Mouse (Mus musculus) heart, postnatal 10 days (tissue): Measurements from ENCODE around the gene Pex26. TPM values are rescaled to one million over a fixed set of nuclear protein-coding genes. Genes with fewer than 3 reads are reported as not detected.

ENCODE experiments used
- DNase-seq, 2 experiments: peaks; one replicate each; pipeline ENCODE4 v3.0.0; 2021
- intact Hi-C: fragments of 180-260 bp; cut with DNase I; formaldehyde crosslinking; loops from one replicate; pipeline ENCODE4 v1.15.1; 2025
- total RNA-seq, 2 experiments: library from RNA; stranded (reverse); gene quantifications; 2 replicates each; pipeline ENCODE4 v1.2.3; 2021

The Pex26 gene
- total RNA-seq, 2 experiments from 2014 or later = 7.3 to 11.2 TPM

DNA sequence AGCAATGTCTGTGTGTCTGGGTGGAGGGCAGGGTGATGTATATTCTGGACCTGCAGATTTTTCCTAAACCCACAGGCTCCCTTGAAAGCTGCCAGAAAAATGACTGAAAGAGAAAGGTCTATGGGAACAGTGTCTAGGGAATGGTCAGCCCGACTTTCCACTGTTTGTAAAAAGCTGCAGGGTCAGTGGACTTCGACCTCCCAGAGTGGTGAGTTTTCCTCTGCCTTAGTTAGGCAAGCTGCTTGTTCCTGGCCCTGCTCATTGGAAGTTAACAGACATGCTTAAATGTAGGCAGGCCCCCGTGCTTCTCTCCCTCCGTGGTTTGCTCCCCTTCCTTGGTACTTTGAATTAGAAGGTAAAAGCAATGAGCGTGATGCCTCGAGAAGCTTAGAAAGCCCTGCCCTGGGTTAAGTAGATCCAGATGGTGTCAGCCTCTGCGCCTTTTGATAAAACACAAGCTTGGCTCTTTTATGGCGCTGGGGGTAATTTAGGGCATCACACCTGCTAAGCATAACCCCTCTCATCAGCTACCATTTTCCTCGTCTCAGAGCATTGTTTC, 14.4 kb downstream of the Pex26 start:
- intact Hi-C loops = no loop called here
- no peak for DNase-seq

DNA sequence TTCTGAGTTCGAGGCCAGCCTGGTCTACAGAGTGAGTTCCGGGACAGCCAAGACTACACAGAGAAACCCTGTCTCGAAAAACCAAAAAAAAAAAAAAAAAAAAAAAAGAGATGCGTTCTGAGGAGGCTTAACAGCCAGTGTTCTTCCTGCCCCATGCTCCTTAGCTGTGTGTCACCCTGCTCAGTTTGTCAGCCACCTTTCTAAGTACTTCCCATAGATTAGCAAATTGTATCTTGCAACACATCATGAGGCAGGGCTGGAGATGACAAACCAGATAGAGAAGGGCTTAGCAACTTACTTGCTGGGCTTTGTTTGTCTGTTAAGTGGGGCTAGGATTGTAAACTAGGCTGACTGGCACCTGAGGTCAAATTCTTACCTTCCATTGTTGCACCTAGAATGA, 17.0 kb downstream of the Pex26 start:
- no peak for DNase-seq
- intact Hi-C loops = no loop called here

DNA sequence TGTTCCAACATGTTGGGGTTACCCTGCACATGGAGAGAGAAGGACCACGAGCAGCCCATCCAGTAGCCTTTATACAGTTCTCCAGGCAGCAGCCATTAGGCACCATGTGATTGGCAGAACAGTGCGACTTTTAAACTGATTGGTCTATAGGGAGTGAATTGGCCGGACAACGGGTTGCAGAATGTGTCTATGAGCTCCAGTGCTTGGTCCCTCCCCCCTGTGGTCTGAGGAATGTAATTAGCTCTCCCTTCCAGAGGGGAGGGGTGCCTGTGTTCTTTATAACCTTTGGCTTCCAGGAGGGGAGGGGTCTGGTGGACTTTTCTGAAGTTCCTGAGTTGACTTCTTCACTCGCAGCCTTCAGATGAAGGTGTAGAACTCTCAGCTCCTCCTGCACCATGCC, 18.6 kb downstream of the Pex26 start:
- intact Hi-C loops = no loop called here
- DNase-seq = no peak

DNA sequence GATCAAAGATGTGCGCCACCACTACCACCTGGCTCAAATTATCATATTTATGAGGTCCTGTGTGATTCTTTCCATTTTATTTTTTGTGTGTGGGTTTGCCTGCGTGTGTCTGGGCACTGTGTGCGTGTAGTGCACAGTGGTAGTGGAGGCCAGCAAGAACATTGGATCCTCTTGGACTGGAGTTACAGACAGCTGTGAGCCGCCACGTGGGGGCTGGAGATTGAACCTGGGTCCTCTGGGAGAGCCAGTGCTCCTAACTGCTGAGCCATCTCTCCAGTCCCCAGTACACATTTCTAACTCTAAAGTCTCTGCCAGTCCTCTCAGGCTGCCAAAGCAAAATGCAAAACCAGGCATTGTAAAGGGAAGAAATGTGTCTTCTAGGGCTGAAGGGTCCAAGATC, 23.0 kb downstream of the Pex26 start:
- intact Hi-C loops = no loop called here
- no peak for DNase-seq

DNA sequence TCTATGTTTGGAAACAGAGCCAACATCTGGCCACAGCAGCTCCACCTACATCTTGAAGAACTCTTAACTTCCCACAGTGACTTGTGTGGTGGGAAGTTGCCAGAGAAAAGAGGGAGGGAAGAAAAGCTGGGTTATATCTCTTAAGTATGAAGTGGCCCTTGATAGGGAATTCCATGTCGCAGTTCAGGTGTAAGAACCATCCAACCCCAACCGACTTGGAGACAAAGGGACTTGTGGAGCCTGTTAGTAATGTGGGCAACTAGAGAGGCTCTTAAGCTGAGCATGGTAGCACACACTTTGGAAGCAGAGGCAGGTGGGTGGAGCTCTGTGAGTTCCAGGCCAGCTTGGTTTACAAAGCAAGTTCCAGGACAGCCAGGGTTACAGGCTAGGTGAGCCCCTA, 26.1 kb downstream of the Pex26 start:
- intact Hi-C loops = no loop called here
- DNase-seq = no peak

DNA sequence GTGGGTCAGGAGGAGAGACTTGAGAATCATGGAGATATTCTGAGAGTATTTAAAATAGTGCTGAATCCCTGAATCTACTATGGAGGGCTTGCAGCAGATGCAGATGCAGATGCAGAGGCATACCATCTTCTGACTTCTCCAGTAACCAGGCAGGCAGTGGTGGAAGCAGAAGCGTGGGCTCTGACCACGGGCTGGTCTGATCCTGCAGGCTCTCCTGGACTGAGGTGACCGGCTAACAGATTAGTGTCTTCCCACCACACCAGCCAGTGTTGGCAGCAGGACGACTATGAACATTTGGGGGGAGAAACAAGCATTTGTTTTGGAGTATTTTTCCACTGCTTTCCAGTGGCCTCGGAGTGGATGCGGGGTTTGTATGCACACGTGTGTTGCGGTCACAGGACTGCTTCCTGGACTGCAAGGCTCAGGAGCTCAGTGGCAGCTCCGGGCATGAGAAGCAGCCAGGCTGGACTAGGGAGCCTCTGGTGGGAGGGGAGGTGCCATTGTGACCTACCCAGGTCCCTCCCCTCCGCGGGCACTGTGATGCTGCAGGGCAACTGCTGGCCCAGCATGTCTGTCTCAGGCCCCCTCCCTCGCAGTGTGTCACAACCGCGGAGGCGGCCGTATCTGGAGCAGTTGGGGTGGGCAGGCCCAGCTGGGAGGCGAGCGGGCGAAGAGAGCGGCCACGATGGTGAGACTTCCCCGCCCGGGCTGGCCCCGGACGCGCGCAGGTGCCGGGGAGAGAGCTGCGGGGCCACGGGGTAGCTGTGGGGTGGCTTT, 26.9 kb downstream of the Pex26 start, which contains the start of gene Tuba8:
Gene Tuba8, plus strand, starts transcription at position 548 of the 777 bp plus-strand sequence.
- DNase-seq = peak; percentile 79 to 85
- intact Hi-C loops = no loop called here

DNA sequence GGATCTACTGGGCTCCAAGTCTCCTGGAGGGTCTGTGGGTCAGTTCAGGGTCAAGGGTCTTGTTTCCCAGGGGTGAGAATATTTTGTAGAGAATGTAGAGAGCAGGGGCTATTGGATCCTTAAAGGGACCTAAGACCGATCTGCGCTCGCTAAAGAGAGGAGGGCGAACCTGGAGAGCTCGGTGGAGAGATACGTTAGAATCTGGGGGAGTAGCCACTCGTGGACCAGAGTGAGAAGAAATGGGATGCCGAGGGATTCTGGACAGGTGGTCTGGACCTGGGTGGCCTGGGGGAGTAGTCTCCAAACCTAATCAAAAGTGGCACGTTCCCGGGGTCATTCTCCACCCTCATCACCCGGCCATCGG, 27.4 kb downstream of the Pex26 start:
- DNase-seq = no peak
- intact Hi-C loops = no loop called here

DNA sequence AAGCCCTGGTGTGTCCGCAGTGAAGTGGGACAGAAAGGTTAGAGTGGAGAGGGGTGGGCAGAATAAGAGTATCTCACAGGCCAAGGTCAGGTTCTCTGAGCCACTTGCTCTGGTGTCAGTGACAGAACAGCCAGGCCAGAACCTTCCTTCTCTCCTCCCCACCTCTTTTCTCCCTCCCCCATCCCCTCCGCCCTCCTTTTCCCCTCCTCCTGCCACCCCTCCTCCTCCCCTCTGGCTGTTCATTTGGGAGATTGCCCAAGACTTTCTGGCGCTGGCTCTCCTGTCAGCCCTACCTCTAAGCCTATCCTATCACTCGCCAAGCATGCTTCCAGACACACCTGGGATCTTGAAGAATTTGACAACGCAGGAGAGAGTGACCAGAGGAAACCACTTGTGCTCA, 28.3 kb downstream of the Pex26 start:
- intact Hi-C loops = no loop called here
- DNase-seq = peak; percentile 74 to 75

DNA sequence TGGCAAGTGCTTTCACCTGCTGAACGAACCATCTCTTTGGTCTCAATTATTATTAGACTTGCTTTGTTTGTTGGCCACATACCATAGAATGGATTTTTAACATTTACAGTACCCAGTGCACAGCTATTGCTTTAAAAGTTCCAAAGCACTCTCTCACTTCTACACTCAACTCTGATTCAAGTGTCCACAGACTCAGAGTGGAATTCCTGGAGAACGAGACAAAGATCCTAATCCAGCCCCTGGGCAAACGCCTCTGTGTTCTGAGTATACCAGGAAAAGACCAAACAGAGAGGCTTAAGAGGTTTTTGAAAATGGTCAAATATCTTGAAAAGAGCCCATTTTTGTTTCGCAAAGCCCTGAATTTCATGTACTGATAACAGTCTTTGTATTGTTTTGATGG, 29.5 kb downstream of the Pex26 start:
- intact Hi-C loops = no loop called here
- no peak for DNase-seq

DNA sequence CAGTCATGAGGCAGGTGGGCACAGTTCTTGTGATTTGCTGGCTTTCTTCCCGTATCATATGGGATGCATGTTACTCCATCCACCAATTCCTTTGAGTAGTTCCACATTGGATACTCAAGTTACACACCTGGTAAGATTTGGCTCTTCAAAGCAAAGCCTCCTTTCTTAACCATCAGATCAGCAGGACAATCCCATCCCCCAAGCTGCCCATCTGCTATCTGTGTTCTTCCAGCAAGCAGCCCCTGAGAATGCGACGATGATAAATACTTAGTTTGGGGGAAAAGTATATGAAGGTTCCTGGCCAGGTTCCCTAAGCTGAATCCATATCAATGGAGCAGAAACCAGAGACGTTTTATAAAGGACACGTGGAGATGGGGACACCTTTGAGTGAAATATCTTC, 30.8 kb downstream of the Pex26 start:
- no peak for DNase-seq
- intact Hi-C loops = no loop called here

DNA sequence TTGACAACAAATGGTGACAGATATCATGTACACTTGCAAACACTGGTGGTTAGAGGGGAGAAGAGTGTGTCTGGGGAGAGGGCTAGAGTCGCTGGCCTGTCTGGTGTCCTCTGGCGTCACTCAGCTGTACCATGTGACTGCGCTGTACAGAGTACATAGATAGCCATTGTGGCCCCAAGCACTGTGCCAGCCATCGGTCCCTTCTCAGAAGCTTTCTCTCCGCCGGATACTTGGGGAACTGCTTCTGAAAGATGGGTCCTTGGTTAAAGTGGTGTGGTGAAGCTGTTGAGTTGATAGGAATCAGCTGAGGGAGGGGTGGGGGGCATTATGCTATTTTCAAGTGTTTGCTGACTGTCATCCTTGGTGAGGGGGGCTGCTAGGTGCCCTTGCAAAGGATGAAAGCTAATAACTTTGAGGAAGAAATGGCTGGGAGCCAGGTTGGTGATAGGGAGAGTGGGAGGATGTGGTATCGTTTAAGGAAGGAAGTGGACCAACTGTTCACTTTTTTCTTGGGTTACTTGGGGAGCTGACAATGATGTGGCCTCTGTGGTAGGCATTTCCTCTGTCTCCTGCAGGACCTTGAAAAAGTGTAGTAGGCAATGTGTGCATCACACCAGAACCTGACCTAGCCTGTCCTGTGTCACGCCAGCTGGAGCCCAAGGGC, 31.3 kb downstream of the Pex26 start:
- DNase-seq = no peak
- intact Hi-C loops = no loop called here

DNA sequence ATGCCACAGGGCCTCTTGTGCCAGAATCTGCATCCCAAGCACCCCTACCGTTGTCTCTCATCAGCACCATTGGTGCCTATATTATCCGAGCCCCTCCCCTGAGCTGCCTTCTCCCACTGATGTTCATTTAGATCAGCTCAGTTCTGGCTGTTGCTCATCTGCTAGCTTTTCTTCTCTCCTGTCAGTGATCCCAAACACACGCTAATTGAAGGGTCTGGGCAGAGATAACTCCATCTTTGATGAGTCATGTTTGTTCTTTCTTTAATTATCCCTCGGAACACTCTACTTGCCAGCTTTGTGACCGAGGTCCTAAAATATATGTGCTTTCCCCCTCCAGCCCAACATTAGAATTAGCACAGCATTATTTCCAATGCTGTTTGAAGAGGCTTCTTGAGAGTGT, 31.9 kb downstream of the Pex26 start:
- intact Hi-C loops = no loop called here
- no peak for DNase-seq

DNA sequence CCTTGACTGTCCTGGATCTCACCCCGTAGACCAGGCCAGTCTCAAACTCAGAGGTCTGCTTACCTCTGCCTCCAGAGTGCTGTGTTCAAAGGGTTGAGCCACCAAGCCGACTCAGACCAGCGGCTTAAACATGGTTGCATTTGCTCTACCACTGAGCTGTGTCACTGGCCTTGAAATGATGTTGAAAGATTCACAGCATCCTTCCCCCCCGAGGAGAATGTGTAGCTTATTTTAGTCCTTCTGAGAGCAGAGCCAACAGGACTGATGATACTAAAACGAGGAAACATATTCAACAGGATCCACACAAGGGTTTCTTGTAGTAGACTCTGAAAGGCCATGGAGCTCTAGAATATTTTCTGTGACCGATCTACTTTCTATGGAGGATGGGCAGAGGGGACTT, 32.4 kb downstream of the Pex26 start:
- DNase-seq = no peak
- intact Hi-C loops = no loop called here

DNA sequence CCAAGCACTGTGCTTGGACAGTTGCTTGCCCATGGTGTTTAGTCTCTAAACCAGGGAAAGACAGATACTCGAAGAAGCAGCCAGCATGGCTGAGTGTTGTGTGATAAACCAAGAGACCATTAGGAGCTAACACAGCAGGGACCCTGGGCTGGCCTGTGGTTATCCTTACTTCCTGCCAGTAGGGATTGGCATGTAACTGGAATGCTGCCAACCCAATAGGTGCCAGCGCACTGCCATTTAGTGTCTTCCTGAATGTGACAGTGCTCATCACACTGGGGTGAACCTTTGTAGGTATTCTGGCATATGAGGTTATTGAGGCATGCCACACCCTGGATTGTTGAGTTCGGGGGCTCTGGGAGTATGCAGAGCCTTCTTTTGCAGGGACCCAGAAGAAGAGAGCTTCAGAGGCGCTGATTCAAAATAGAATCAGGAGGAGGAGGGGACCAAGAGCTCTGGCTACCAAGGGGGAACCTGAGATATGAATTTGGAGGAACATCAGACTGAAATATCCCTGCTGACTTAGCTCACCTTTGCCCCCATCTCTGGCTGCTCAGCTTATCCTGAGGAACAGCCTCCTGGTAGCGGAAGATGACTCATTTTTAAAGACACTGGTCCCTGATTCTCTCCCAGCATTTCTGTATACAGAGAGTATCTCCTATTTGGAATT, 33.3 kb downstream of the Pex26 start:
- intact Hi-C loops = no loop called here
- peak; percentile 49 to 56 for DNase-seq

DNA sequence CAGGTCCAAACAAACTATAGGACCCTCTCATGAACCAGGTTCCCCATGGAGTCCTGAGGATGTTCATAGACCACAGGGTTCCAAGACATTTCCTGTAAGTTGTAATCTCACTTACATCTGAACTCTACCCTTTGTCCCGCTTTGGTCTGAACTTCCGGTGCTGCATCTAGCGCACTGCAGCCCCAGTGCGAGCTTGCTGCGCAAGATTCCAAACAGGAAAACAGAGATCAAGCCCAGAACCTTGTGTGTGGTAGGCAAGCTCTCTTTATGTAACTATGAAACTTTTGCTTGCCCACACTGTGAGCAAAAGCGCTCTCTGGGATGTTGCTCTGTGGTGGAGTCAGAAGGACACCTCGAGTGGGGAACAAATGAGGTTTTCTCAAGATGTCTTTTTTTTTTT, 34.5 kb downstream of the Pex26 start:
- intact Hi-C loops = no loop called here
- DNase-seq = no peak

DNA sequence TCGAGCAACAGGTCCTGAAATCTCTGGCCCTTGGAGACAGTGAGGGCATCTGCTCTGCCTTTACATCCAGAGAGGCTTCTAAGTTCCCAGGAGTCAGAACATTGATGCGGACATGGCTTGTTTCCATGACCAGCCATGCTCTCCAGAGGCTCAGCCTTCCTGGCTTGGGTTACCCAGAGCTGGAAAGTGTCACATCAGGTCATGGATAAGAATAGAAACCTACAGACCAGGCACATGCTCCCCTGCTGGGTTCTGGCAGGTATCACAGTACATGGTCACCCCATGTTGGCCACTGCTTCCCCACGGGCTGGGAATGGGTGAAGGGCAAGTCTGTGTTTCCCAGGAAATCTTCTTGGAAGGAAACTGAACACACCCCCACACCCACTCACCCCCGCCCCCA, 35.9 kb downstream of the Pex26 start:
- intact Hi-C loops = no loop called here
- peak; percentile 72 to 82 for DNase-seq

DNA sequence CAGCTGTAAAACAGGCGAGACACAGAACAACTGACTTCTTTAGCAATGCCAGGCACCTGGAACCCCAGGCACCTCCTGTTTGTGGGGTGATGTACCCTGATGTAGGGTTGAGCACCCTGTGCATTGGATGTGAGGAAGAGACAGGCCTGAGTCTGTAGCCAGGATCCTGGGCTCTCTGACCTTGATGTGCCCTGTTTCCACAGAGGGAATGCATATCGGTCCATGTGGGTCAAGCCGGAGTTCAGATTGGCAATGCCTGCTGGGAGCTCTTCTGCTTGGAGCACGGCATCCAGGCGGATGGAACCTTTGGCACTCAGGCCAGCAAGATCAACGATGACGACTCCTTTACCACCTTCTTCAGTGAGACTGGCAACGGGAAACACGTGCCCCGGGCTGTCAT, 36.7 kb downstream of the Pex26 start:
- DNase-seq = peak; percentile 32 to 44
- intact Hi-C loops = no loop called here

DNA sequence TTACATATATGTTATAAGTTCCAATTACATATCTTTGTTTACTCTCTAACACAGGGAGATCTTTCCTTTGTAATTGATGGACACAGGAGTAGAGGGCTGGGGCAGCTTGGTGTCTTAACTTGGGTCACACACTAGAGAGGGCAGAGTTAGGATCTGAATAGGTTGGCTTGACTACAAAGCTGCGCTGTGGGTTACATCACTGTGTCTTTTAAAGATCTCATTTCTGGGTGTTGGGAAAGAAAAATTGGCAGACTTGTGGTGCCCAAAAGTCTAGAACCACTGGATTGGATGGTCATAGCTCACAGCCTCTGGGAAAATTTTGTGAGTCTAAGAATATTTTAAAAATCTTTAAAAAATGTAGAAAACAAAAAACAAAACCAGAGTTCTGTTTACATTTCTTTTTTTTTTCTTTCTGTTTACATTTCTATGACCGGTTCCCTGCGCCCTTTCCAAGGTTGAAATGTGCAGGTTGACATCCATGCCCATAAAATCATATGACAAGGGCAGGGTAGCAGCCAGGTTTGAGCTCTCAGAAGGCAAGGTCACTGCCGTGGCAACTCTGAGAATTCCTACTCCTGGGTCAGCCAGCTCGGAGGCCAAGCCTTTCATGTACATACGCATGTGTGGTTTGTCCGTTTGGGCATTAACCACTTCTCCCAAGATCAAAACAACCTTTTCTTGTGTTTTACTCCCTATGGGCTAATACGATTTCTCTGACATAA, 38.6 kb downstream of the Pex26 start:
- DNase-seq = no peak
- intact Hi-C loops = no loop called here

DNA sequence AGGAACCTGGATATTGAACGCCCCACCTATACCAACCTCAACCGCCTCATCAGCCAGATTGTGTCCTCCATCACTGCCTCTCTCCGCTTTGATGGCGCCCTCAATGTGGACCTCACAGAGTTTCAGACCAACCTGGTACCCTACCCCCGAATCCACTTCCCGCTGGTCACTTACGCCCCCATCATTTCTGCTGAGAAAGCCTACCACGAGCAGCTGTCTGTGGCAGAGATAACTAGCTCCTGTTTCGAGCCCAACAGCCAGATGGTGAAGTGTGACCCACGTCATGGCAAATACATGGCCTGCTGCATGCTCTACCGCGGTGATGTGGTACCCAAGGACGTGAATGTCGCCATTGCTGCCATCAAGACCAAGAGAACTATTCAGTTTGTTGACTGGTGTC, 39.5 kb downstream of the Pex26 start:
- DNase-seq = no peak
- intact Hi-C loops = no loop called here

DNA sequence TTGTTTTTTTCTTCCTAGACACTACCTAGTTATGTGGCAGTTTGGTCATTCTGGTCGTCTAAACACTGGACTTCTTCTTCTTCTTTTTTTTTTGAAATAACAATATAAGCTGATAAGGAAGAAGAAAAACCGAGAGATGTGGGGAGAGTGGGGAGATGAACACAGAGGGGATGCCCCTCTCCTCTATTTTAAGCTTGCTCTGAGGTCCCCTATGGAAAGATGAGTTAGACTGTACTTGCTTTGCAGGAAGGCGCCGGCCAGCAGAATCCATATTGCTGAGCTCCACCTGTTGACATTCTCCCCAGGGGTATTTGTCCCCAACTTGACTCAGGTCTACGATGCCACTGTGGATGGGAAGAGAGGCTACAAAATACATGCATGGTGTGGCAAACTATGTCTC, 40.6 kb downstream of the Pex26 start:
- intact Hi-C loops = no loop called here
- no peak for DNase-seq

DNA sequence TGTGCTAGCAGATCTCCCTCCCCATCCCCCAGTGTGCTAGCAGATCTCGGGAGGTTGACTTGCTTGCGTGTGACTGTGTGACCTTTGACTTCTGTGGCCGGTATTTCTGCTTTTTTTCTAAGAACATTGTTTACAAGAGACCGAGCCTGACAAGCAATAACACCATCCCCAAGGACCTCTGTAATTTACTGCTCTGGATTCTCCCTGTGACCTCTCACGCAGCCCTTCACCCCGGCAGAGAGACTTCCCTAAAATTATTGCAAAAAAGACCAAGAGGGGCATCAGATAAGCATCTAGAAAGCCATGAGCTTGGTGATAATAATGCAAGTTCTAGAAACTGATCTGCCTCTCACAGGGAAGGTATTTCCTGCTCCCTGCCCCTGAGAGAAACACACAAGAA, 41.5 kb downstream of the Pex26 start:
- intact Hi-C loops = no loop called here
- no peak for DNase-seq
